In the genomic region with DNA sequence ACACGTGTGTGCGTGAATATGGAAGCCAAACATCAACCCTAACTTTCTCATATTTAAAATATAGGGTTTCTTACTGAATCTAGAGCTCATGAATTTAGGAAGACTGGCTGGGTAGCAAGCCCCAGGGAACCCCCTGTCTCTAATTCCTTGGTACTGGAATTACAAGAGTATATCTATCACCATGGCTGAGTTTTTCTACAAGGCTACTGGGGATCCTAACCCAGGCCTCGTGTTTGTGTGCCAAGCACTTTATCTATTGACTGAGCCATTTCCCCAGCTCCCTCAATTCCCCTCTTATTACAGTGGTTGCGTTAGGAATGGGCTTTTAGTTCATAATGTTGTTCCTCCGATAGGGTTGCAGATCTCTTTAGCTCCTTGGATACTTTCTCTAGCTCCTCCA, we compare ENCODE assay signal across 12 mouse cellular contexts.
"Had no signal": no experiment of that assay in that cellular context is flagged by ENCODE, and none has a peak within 500 bp of the region (broad histone marks: within the 10 kb centered on the region; RNA-seq: fewer than 3 reads in every experiment).

No protein-coding gene starts in this region.

- DNase-seq: retina, postnatal 1 day; right cerebral cortex, adult 18-20 months; right cerebral cortex, postnatal 14 days; right cerebral cortex, postnatal 25 days; right cerebral cortex, postnatal 4 days; spleen, adult 18-20 months; thymus, adult 18-20 months; thymus, adult 2 months; thymus, postnatal 14 days; thymus, postnatal 25 days; thymus, postnatal 36 days; thymus, postnatal 4 days had no signal
